Mouse (Mus musculus): ENCODE measurements around the gene Akap11. TPM values are rescaled to one million over a fixed set of nuclear protein-coding genes. Genes with fewer than 3 reads are reported as not detected.

The Akap11 gene
- total and polyA plus RNA-seq, 2 experiments from 2014 or later: 32.9 to 117 TPM

DNA sequence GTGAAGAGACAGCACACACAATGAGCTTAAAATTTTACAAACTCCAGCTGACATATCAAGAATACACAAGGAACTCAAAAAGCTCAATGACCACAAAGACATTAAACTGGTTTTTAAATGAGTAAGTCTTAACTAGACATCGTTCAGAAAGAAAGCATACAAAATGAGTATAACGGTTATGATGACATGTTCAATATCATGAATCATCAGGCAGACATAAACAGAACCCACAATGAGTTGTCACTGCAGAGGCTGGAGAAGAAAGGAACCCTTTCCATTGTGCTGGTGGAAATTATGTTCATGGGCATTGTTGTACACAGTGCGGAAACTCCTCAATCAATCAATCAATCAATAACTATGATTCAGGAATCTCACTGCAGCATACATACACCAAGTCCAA lies 62.5 kb downstream of the Akap11 start:
- no peaks in the 10 kb centered on the region for H3K36me3 ChIP-seq (ENCODE audit: insufficient read depth)
- no peak overlapping the region for H3K27ac ChIP-seq (ENCODE audit: low read depth, low read length)
- DNase-seq (no peak), ATAC-seq (no peak)
- no peaks in the 10 kb centered on the region for H3K9me3 ChIP-seq (ENCODE audit: low read length)
- H3K4me2 ChIP-seq (ENCODE audit: low read depth): no peak overlapping the region
- TF ChIP-seq CTCF (IDR thresholded peaks at IDR 0.05; ENCODE audit: low read depth): no peak
- no peak overlapping the region for H3K4me3 ChIP-seq (ENCODE audit: low read depth, low read length)
- H3K9ac ChIP-seq: no peak overlapping the region
- 89% methylated on average over 3 of the region's 3 CpGs for WGBS
- no peaks in the 10 kb centered on the region for H3K27me3 ChIP-seq (ENCODE audit: insufficient read depth, low read length)
- no peaks in the 10 kb centered on the region for H3K4me1 ChIP-seq (ENCODE audit: insufficient read depth)

DNA sequence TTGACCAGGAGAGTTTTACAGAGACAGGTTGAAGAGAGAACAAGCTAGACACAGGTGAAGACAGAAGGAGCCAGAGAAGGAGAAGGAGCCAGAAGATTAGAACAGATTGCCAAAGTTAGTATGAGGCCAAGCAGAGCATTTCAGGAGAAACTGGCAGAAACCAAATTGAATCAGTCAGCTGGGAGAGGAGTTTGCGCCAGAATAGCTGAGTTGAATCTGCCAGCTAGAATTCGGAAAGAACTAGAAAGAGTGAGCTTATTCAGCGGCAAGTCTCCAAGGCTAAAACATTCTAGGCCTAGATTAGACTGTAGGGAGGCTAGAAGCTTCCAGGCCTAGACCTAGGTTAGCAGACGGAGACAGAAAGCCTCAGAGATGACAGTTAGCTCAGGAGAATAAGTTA lies 65.9 kb downstream of the Akap11 start:
- Histone ChIP-seq H3K36me3 (ENCODE audit: insufficient read depth) (no peaks in the 10 kb centered on the region), H3K27me3 (ENCODE audit: insufficient read depth, low read length) (no peaks in the 10 kb centered on the region), H3K27ac (ENCODE audit: low read depth, low read length) (no peak overlapping the region), H3K9me3 (ENCODE audit: low read length) (no peaks in the 10 kb centered on the region), H3K4me1 (ENCODE audit: insufficient read depth) (no peaks in the 10 kb centered on the region), H3K9ac (no peak overlapping the region), H3K4me2 (ENCODE audit: low read depth) (no peak overlapping the region), H3K4me3 (ENCODE audit: low read depth, low read length) (no peak overlapping the region)
- DNase-seq (no peak), ATAC-seq (no peak)
- 62% methylated on average over 4 of the region's 4 CpGs for WGBS
- no peak for TF ChIP-seq CTCF (IDR thresholded peaks at IDR 0.05; ENCODE audit: low read depth)

DNA sequence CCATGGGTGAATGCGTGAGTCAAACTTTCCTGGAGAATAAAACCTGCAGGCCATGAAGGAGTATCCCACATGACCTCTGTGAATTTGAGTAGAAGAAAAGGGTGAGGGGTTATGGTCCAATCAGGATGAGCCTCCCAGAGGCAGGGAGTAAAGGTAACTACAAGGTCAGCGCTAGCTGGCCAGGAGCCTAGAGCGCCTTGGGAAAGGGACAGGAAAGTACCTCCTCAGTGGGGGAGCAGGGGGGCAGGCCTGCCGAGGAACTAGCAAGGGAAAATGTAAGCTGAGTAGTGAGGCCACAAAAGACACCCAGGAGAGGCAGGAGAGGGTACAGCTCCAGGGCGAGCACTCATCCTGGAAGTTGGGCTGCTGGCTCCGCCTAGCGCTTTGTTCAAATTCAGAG lies 67.6 kb downstream of the Akap11 start:
- WGBS: 79% methylated on average over 7 of the region's 7 CpGs
- H3K9ac ChIP-seq: no peak overlapping the region
- H3K9me3 ChIP-seq (ENCODE audit: low read length): no peaks in the 10 kb centered on the region
- no peak overlapping the region for H3K4me3 ChIP-seq (ENCODE audit: low read depth, low read length)
- no peaks in the 10 kb centered on the region for H3K36me3 ChIP-seq (ENCODE audit: insufficient read depth)
- no peak for ATAC-seq
- DNase-seq: no peak
- no peak overlapping the region for H3K4me2 ChIP-seq (ENCODE audit: low read depth)
- H3K27ac ChIP-seq (ENCODE audit: low read depth, low read length): no peak overlapping the region
- no peaks in the 10 kb centered on the region for H3K27me3 ChIP-seq (ENCODE audit: insufficient read depth, low read length)
- TF ChIP-seq CTCF (IDR thresholded peaks at IDR 0.05; ENCODE audit: low read depth): no peak
- H3K4me1 ChIP-seq (ENCODE audit: insufficient read depth): no peaks in the 10 kb centered on the region

DNA sequence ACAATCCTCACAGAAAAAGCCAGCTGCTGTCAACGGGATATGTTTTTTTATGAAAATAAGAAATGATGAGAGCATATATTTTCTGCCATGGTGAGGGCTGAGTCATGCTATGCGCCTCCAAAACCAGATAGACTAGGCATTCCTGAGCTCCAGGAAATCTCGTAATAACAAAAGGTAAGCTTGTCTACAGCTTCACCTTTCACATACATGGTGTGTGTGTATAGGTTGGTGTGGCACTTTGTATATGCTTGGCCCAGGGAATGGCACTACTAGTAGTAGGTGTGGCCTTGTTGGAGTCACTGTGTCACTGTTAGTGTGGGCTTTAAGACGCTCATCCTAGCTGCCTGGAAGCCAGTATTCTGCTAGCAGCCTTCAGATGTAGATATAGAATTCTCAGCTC lies 68.6 kb downstream of the Akap11 start:
- no peak overlapping the region for H3K4me2 ChIP-seq (ENCODE audit: low read depth)
- no peak overlapping the region for H3K4me3 ChIP-seq (ENCODE audit: low read depth, low read length)
- no peaks in the 10 kb centered on the region for H3K9me3 ChIP-seq (ENCODE audit: low read length)
- no peaks in the 10 kb centered on the region for H3K27me3 ChIP-seq (ENCODE audit: insufficient read depth, low read length)
- no peak overlapping the region for H3K27ac ChIP-seq (ENCODE audit: low read depth, low read length)
- no peak overlapping the region for H3K9ac ChIP-seq
- H3K4me1 ChIP-seq (ENCODE audit: insufficient read depth): no peaks in the 10 kb centered on the region
- no peaks in the 10 kb centered on the region for H3K36me3 ChIP-seq (ENCODE audit: insufficient read depth)
- no peak for ATAC-seq
- no peak for DNase-seq
- 91% methylated on average over 4 of the region's 4 CpGs for WGBS
- no peak for TF ChIP-seq CTCF (IDR thresholded peaks at IDR 0.05; ENCODE audit: low read depth)

DNA sequence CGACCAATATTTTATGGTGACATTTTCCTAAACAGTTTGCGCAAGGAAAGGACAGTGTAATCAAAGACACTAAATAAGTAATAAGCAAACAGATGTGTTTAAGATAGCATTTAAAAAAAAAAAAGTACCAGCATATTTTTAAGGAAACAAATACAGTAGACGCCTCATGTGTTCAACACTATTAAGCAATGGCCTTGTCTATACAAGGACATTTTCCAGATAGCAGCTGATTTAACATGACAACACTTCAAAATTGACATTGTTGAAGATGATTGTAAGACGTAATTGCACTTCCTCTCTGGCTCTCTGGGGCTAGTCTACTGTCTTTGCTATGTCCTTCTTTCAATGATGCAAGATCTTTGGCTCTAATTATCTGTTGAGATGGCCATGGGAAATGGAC lies 72.3 kb downstream of the Akap11 start:
- no peak for DNase-seq
- Histone ChIP-seq H3K27me3 (ENCODE audit: insufficient read depth, low read length) (no peaks in the 10 kb centered on the region), H3K4me3 (ENCODE audit: low read depth, low read length) (no peak overlapping the region), H3K36me3 (ENCODE audit: insufficient read depth) (no peaks in the 10 kb centered on the region), H3K9ac (no peak overlapping the region), H3K4me1 (ENCODE audit: insufficient read depth) (no peaks in the 10 kb centered on the region), H3K9me3 (ENCODE audit: low read length) (no peaks in the 10 kb centered on the region), H3K27ac (ENCODE audit: low read depth, low read length) (no peak overlapping the region), H3K4me2 (ENCODE audit: low read depth) (no peak overlapping the region)
- no peak for TF ChIP-seq CTCF (IDR thresholded peaks at IDR 0.05; ENCODE audit: low read depth)
- 91% methylated on average over 4 of the region's 4 CpGs for WGBS
- ATAC-seq: no peak

DNA sequence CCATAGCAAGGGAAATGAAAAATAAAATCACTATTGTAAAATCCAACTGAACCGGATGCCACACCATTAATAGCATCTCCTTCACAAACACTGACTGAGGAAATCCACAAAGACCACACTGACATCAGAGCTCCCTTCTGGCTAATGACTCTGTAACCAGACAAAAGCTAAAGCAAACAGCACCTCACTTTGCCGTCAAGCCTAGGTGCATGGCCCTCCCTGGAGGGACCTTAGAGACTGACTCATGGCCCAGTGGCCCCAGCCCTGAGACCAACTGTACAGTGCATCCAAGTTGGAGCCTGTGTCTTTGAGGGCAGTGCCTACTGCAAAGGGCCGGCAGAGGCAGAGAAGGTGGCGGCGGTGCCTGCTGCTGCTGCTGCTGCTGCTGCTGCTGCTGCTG lies 77.5 kb downstream of the Akap11 start:
- H3K9ac ChIP-seq: no peak overlapping the region
- H3K36me3 ChIP-seq (ENCODE audit: insufficient read depth): no peaks in the 10 kb centered on the region
- H3K4me3 ChIP-seq (ENCODE audit: low read depth, low read length): no peak overlapping the region
- no peak for TF ChIP-seq CTCF (IDR thresholded peaks at IDR 0.05; ENCODE audit: low read depth)
- H3K4me1 ChIP-seq (ENCODE audit: insufficient read depth): no peaks in the 10 kb centered on the region
- H3K4me2 ChIP-seq (ENCODE audit: low read depth): no peak overlapping the region
- no peaks in the 10 kb centered on the region for H3K9me3 ChIP-seq (ENCODE audit: low read length)
- no peak for DNase-seq
- H3K27me3 ChIP-seq (ENCODE audit: insufficient read depth, low read length): no peaks in the 10 kb centered on the region
- H3K27ac ChIP-seq (ENCODE audit: low read depth, low read length): no peak overlapping the region
- 58% methylated on average over 5 of the region's 5 CpGs for WGBS
- no peak for ATAC-seq

DNA sequence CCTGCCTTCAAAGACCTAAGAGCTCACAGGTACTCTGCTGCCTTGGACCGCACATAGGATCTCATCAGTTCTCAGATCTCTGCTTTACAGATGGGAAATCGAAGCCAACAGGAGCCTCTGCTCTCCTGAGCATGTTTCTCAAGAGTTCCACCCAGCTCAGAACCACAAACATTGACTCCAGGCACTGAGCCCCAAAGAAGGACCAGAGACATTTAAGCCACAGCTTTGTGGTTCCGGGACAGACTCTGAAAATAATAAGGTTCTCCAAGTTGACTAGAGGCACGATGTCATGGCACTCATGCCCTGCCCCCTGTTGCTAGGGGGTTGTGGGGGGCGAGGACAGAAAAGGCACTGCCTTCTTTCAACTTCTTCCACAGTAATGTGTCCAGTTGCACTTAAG lies 77.9 kb downstream of the Akap11 start:
- H3K4me1 ChIP-seq (ENCODE audit: insufficient read depth): no peaks in the 10 kb centered on the region
- 76% methylated on average over 5 of the region's 5 CpGs for whole genome bisulfite sequencing
- H3K27ac ChIP-seq (ENCODE audit: low read depth, low read length): no peak overlapping the region
- no peak overlapping the region for H3K4me2 ChIP-seq (ENCODE audit: low read depth)
- ATAC-seq (no peak), DNase-seq (no peak)
- no peaks in the 10 kb centered on the region for H3K9me3 ChIP-seq (ENCODE audit: low read length)
- H3K4me3 ChIP-seq (ENCODE audit: low read depth, low read length): no peak overlapping the region
- no peaks in the 10 kb centered on the region for H3K27me3 ChIP-seq (ENCODE audit: insufficient read depth, low read length)
- TF ChIP-seq CTCF (IDR thresholded peaks at IDR 0.05; ENCODE audit: low read depth): no peak
- no peak overlapping the region for H3K9ac ChIP-seq
- H3K36me3 ChIP-seq (ENCODE audit: insufficient read depth): no peaks in the 10 kb centered on the region

DNA sequence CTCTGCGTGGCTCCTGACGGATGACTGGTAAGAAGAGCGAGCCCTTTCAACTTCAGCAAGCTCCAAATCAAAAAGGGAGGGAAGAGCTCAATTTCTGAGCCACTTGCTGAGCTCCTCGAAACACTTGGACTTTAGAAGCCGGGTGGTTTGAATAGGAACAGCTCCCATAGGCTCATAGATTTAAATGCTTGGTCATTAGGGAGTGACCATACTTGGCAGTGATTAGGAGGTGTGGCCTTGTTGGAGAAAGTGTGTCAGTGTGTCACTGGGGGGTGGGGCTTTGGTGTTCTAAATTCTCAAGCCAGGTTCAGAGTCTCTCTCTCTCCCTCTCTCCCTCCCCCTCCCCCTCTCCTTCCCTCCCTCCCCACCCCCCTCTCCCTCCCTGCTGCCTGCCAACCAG lies 81.6 kb downstream of the Akap11 start:
- Histone ChIP-seq H3K27me3 (ENCODE audit: insufficient read depth, low read length) (no peaks in the 10 kb centered on the region), H3K9ac (no peak overlapping the region), H3K4me3 (ENCODE audit: low read depth, low read length) (no peak overlapping the region), H3K36me3 (ENCODE audit: insufficient read depth) (no peaks in the 10 kb centered on the region), H3K9me3 (ENCODE audit: low read length) (no peaks in the 10 kb centered on the region), H3K27ac (ENCODE audit: low read depth, low read length) (no peak overlapping the region), H3K4me1 (ENCODE audit: insufficient read depth) (no peaks in the 10 kb centered on the region), H3K4me2 (ENCODE audit: low read depth) (no peak overlapping the region)
- ATAC-seq: no peak
- WGBS: 74% methylated on average over 5 of the region's 5 CpGs
- no peak for TF ChIP-seq CTCF (IDR thresholded peaks at IDR 0.05; ENCODE audit: low read depth)
- no peak for DNase-seq
